Comparison of ENCODE assay signal across 15 mouse cellular contexts in genomic region chr15:10876328-10876727, GRCm38 (mm10).
DNase-seq lines count a peak whose midpoint lies in the region; ATAC-seq and TF ChIP-seq lines count a peak whose summit lies in the region.
"Had no signal": no experiment of that assay in that cellular context is flagged by ENCODE, and none has a peak within 500 bp of the region (broad histone marks: within the 10 kb centered on the region; RNA-seq: fewer than 3 reads in every experiment).

No protein-coding gene starts in this region.

- TF ChIP-seq POLR2A in bone marrow macrophage, adult 2 months (IDR thresholded peaks at IDR 0.05; ENCODE audit: borderline replicate concordance, low read depth, low read length), result no peak

- 80% methylated on average over 5 of the region's 5 CpGs for WGBS in midbrain, postnatal 0 days

- no peak for TF ChIP-seq CTCF in bone marrow macrophage, adult 2 months (IDR thresholded peaks at IDR 0.05; ENCODE audit: low read depth, low read length)
- TF ChIP-seq CTCF in midbrain, postnatal 0 days (IDR thresholded peaks at IDR 0.05), result no peak

- DNase-seq in kidney, adult 11 months, result peak; percentile 44
- DNase-seq in kidney, postnatal 4 days, result no peak
- DNase-seq in A20 (ENCODE audit: low read depth, low spot score), result peak; percentile 30
- peak; percentile 39 to 79 for DNase-seq in kidney, postnatal 25 days
- no peak for DNase-seq in gastrocnemius, postnatal 25 days
- no peak for DNase-seq in midbrain, postnatal 0 days (ENCODE audit: low spot score)
- DNase-seq in thymus, postnatal 4 days, result no peak
- DNase-seq: adrenal gland, postnatal 10 days; right cerebral cortex, postnatal 14 days; thymus, postnatal 25 days had no signal

- ATAC-seq in midbrain, postnatal 0 days (ENCODE audit: low FRiP score), result no peak
- ATAC-seq: intestine, postnatal 0 days; Patski had no signal

- H3K27me3 ChIP-seq in midbrain, postnatal 0 days (ENCODE audit: insufficient read depth, low read length), result no peaks in the 10 kb centered on the region
- H3K27me3 ChIP-seq: hindbrain, embryonic 12.5 days; liver, embryonic 15.5 days; Patski had no signal

- H3K27ac ChIP-seq in bone marrow macrophage, adult 2 months (ENCODE audit: insufficient read depth, low read depth, low read length), result peak overlapping the region; percentile 84
- no peak overlapping the region for H3K27ac ChIP-seq in midbrain, postnatal 0 days (ENCODE audit: low read depth, low read length)
- H3K27ac ChIP-seq: hindbrain, embryonic 12.5 days; liver, embryonic 15.5 days had no signal

- no peak overlapping the region for H3K9ac ChIP-seq in midbrain, postnatal 0 days (replicated peaks; ENCODE audit: low read length, poor library complexity, severe bottlenecking)
- H3K9ac ChIP-seq: hindbrain, embryonic 12.5 days; liver, embryonic 15.5 days had no signal

- no peak overlapping the region for H3K4me3 ChIP-seq in bone marrow macrophage, adult 2 months (ENCODE audit: insufficient read depth, low read length)
- H3K4me3 ChIP-seq in midbrain, postnatal 0 days (ENCODE audit: low read depth, low read length), result no peak overlapping the region
- H3K4me3 ChIP-seq: hindbrain, embryonic 12.5 days; liver, embryonic 15.5 days had no signal

- no peaks in the 10 kb centered on the region for H3K36me3 ChIP-seq in midbrain, postnatal 0 days (ENCODE audit: insufficient read depth, low read length)
- H3K36me3 ChIP-seq: hindbrain, embryonic 12.5 days; liver, embryonic 15.5 days had no signal

- H3K4me2 ChIP-seq in midbrain, postnatal 0 days (ENCODE audit: low read depth, low read length, poor library complexity, severe bottlenecking), result no peak overlapping the region
- H3K4me2 ChIP-seq: hindbrain, embryonic 12.5 days; liver, embryonic 15.5 days had no signal

- H3K9me3 ChIP-seq in midbrain, postnatal 0 days (ENCODE audit: low read length), result no peaks in the 10 kb centered on the region
- H3K9me3 ChIP-seq: hindbrain, embryonic 12.5 days; liver, embryonic 15.5 days had no signal

- peaks cover 27% of the 10 kb centered on the region for H3K4me1 ChIP-seq in bone marrow macrophage, adult 2 months (ENCODE audit: control insufficient read depth, insufficient read depth, low read length)
- H3K4me1 ChIP-seq in midbrain, postnatal 0 days (ENCODE audit: insufficient read depth, low read length), result no peaks in the 10 kb centered on the region
- H3K4me1 ChIP-seq: hindbrain, embryonic 12.5 days; liver, embryonic 15.5 days had no signal

Comparison
In these comparisons a context has a peak if more than half of its experiments do, and no peak if none do; other contexts are left out.
1. DNase-seq: peak in kidney, adult 11 months (single experiment), A20 (single experiment) and kidney, postnatal 25 days (2 of 2); none in kidney, postnatal 4 days (0 of 2), gastrocnemius, postnatal 25 days (single experiment), midbrain, postnatal 0 days (single experiment) and thymus, postnatal 4 days (single experiment).